Mouse (Mus musculus) hindbrain, embryonic 10.5 days (tissue): ENCODE data around the gene Hmcn2. TPM values are rescaled to one million over a fixed set of nuclear protein-coding genes. Genes with fewer than 3 reads are reported as not detected.

Experiments used
- DNase-seq: peaks from one replicate; pipeline ENCODE4 v3.0.0-alpha.2; 2017; ENCODE audit warnings: low spot score
- H3K27ac ChIP-seq: fragments of 300-500 bp; sonication (generic); 2 replicates; pipeline ENCODE4 v1.5.1; 2016; ENCODE audit warnings: mild to moderate bottlenecking, moderate library complexity
- H3K27me3 ChIP-seq: fragments of 300-500 bp; sonication (generic); 2 replicates; pipeline ENCODE4 v1.6.1; 2016; ENCODE audit warnings: mild to moderate bottlenecking; ENCODE audit not compliant: poor library complexity, insufficient read depth, severe bottlenecking
- H3K36me3 ChIP-seq: fragments of 300-500 bp; sonication (generic); 2 replicates; pipeline ENCODE4 v1.6.1; 2016; ENCODE audit warnings: mild to moderate bottlenecking, moderate library complexity
- H3K4me1 ChIP-seq: fragments of 300-500 bp; sonication (generic); replicated peaks from 2 replicates; pipeline ENCODE4 v1.6.1; 2016; ENCODE audit warnings: mild to moderate bottlenecking
- H3K4me3 ChIP-seq: fragments of 300-500 bp; sonication (generic); 2 replicates; pipeline ENCODE4 v1.5.1; 2016; ENCODE audit warnings: mild to moderate bottlenecking, moderate library complexity
- H3K9me3 ChIP-seq: fragments of 300-500 bp; sonication (generic); 2 replicates; pipeline ENCODE4 v1.6.1; 2016; ENCODE audit warnings: mild to moderate bottlenecking, moderate library complexity
- WGBS: fragments of 180-500 bp; shearing (Covaris S2); methylation state at CpG from one replicate; pipeline ENCODE4 v1.1.7; 2016; 5-methylcytosine and 5-hydroxymethylcytosine counted together
- polyA plus RNA-seq: library from polyadenylated mRNA; unstranded; fragments of >200 nt; fragmentation: Nextera tagmentation; extraction: Ambion mirVana; gene quantifications from 2 replicates; pipeline ENCODE4 v1.2.1, GENCODE M21; 2016

The Hmcn2 gene
- polyA plus RNA-seq, 1 experiment from 2014 or later = not detected

- WGBS = 32% methylated on average over 24 of the region's 24 CpGs
- peak; percentile 75 for DNase-seq
- Histone ChIP-seq H3K27me3 (peaks cover 100% of the 10 kb centered on the region), H3K4me3 (peak overlapping the region; percentile 20; the same call in 1 of the 2 replicates), H3K27ac (peak overlapping the region; percentile 71), H3K4me1 (peaks cover 98% of the 10 kb centered on the region), H3K36me3 (no peaks in the 10 kb centered on the region), H3K9me3 (no peaks in the 10 kb centered on the region)
Measured at GRCm38 (mm10) chr2:31500292-31501204, 186.3 kb downstream of the Hmcn2 start.

GRCm38 (mm10) chr2:31501448-31502130 is 187.4 kb downstream of the Hmcn2 start:
- Histone ChIP-seq H3K36me3 (no peaks in the 10 kb centered on the region), H3K4me1 (peaks cover 96% of the 10 kb centered on the region), H3K9me3 (no peaks in the 10 kb centered on the region), H3K27me3 (peaks cover 100% of the 10 kb centered on the region), H3K4me3 (no peak overlapping the region), H3K27ac (peak overlapping the region; percentile 37; the same call in 1 of the 2 replicates)
- 43% methylated on average over 20 of the region's 20 CpGs for WGBS
- DNase-seq = peak; percentile 67

- H3K9me3 ChIP-seq = no peaks in the 10 kb centered on the region
- H3K4me1 ChIP-seq = peaks cover 83% of the 10 kb centered on the region
- peaks cover 98% of the 10 kb centered on the region for H3K27me3 ChIP-seq
- no peak overlapping the region; the same call in 1 of the 2 replicates for H3K27ac ChIP-seq
- no peak overlapping the region for H3K4me3 ChIP-seq
- H3K36me3 ChIP-seq = no peaks in the 10 kb centered on the region
- 50% methylated on average over 15 of the region's 15 CpGs for WGBS
- no peak for DNase-seq
Measured at GRCm38 (mm10) chr2:31502616-31503522, 188.7 kb downstream of the Hmcn2 start.

- Histone ChIP-seq H3K27me3 (peaks cover 97% of the 10 kb centered on the region), H3K4me3 (no peak overlapping the region), H3K27ac (no peak overlapping the region), H3K9me3 (0 out of 2 replicates have a peak, but pooled peaks cover 4% of the 10 kb centered on the region), H3K36me3 (no peaks in the 10 kb centered on the region), H3K4me1 (peaks cover 61% of the 10 kb centered on the region)
- no peak for DNase-seq
- 53% methylated on average over 11 of the region's 11 CpGs for WGBS
Measured at GRCm38 (mm10) chr2:31505472-31505871, 191.3 kb downstream of the Hmcn2 start.

- H3K4me1 ChIP-seq = peaks cover 54% of the 10 kb centered on the region
- 92% methylated on average over 6 of the region's 6 CpGs for WGBS
- no peak overlapping the region for H3K4me3 ChIP-seq
- peaks cover 97% of the 10 kb centered on the region for H3K27me3 ChIP-seq
- H3K27ac ChIP-seq = no peak overlapping the region
- H3K36me3 ChIP-seq = no peaks in the 10 kb centered on the region
- no peak for DNase-seq
- H3K9me3 ChIP-seq = 0 out of 2 replicates have a peak, but pooled peaks cover 4% of the 10 kb centered on the region
Measured at GRCm38 (mm10) chr2:31508851-31509250, 194.6 kb downstream of the Hmcn2 start.

Other genes starting within 250 kb of the Hmcn2 start
- 14.7 and 16.0 TPM in 2 replicates for gene Fnbp1, start 172.4 kb upstream of the Hmcn2 start, polyA plus RNA-seq
- 35.1 and 35.5 TPM in 2 replicates for gene Gpr107, start 162.1 kb upstream of the Hmcn2 start, polyA plus RNA-seq
- 49.7 and 65.9 TPM in 2 replicates for gene Ncs1, start 68.6 kb upstream of the Hmcn2 start, polyA plus RNA-seq
- 11.8 and 15.0 TPM in 2 replicates for gene Ass1, start 155.8 kb downstream of the Hmcn2 start, polyA plus RNA-seq